In the genomic region with DNA sequence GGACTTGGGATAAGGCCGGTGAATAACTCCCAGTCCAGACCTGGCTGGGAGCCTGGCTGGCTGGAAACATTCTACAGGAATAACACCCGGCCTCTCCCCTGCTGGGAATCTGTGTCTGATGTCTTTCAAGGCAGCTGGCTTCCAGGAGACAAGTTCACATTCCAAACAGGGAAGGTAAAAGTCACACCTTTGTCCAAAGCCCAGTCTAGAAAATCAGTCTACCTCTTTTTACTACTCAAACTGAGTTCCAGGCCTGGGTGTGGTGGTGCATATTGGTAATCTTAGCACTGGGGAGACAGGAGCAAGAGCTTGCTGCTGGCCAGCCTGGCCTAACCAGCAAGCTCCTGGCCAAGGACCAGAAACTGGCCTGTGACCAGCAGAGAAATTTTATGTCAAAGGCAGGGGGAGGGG, we compare ENCODE assay signal across 15 mouse cellular contexts. TPM values are rescaled to one million over a fixed set of nuclear protein-coding genes. Genes with fewer than 3 reads are reported as not detected.
DNase-seq lines count a peak whose midpoint lies in the region; ATAC-seq lines count a peak whose summit lies in the region.
"Had no signal": no experiment of that assay in that cellular context is flagged by ENCODE, and none has a peak within 500 bp of the region (broad histone marks: within the 10 kb centered on the region; RNA-seq: fewer than 3 reads in every experiment).

No protein-coding gene starts in this region.

- WGBS in embryonic facial prominence, embryonic 14.5 days, result 25% methylated on average over 2 of the region's 2 CpGs
- WGBS in embryonic facial prominence, embryonic 10.5 days, result 48% methylated on average over 2 of the region's 2 CpGs
- 8% methylated on average over 2 of the region's 2 CpGs for WGBS in heart, embryonic 15.5 days
- 42% methylated on average over 2 of the region's 2 CpGs for WGBS in hindbrain, embryonic 12.5 days
- WGBS in liver, embryonic 12.5 days (ENCODE audit: insufficient replicate concordance), result 41% methylated on average over 2 of the region's 2 CpGs

- H3K36me3 ChIP-seq in embryonic facial prominence, embryonic 14.5 days (ENCODE audit: control insufficient read depth, insufficient read depth, low read length), result no peaks in the 10 kb centered on the region
- H3K36me3 ChIP-seq in embryonic facial prominence, embryonic 10.5 days (replicated peaks), result no peaks in the 10 kb centered on the region
- no peaks in the 10 kb centered on the region for H3K36me3 ChIP-seq in heart, embryonic 15.5 days
- H3K36me3 ChIP-seq in hindbrain, embryonic 12.5 days, result no peaks in the 10 kb centered on the region
- no peaks in the 10 kb centered on the region for H3K36me3 ChIP-seq in liver, embryonic 12.5 days
- H3K36me3 ChIP-seq: embryonic facial prominence, embryonic 12.5 days; lung, embryonic 15.5 days; midbrain, embryonic 15.5 days had no signal

- H3K9ac ChIP-seq in embryonic facial prominence, embryonic 14.5 days (ENCODE audit: low read depth, low read length), result no peak overlapping the region
- no peak overlapping the region for H3K9ac ChIP-seq in heart, embryonic 15.5 days
- no peak overlapping the region for H3K9ac ChIP-seq in hindbrain, embryonic 12.5 days
- no peak overlapping the region for H3K9ac ChIP-seq in liver, embryonic 12.5 days
- H3K9ac ChIP-seq: embryonic facial prominence, embryonic 12.5 days; lung, embryonic 15.5 days; midbrain, embryonic 15.5 days had no signal

- no peaks in the 10 kb centered on the region for H3K27me3 ChIP-seq in embryonic facial prominence, embryonic 14.5 days (replicated peaks; ENCODE audit: control insufficient read depth, insufficient read depth, low read length)
- H3K27me3 ChIP-seq in embryonic facial prominence, embryonic 10.5 days (replicated peaks; ENCODE audit: low read depth, poor library complexity, severe bottlenecking), result 0 out of 2 replicates have a peak, but pooled peaks cover 4% of the 10 kb centered on the region
- no peaks in the 10 kb centered on the region for H3K27me3 ChIP-seq in heart, embryonic 15.5 days
- H3K27me3 ChIP-seq in hindbrain, embryonic 12.5 days, result no peaks in the 10 kb centered on the region; the same call in 1 of the 2 replicates
- peaks cover 9% of the 10 kb centered on the region for H3K27me3 ChIP-seq in liver, embryonic 12.5 days (replicated peaks)
- H3K27me3 ChIP-seq: embryonic facial prominence, embryonic 12.5 days; lung, embryonic 15.5 days; midbrain, embryonic 15.5 days had no signal

- ATAC-seq in embryonic facial prominence, embryonic 14.5 days (ENCODE audit: low read depth), result no peak
- peak; percentile 62; the same call in 1 of the 2 replicates for ATAC-seq in heart, embryonic 15.5 days (replicated peaks; ENCODE audit: insufficient number of reproducible peaks, insufficient read depth, low FRiP score, low read depth)
- ATAC-seq in hindbrain, embryonic 12.5 days (ENCODE audit: low FRiP score), result no peak
- ATAC-seq in liver, embryonic 12.5 days, result no peak
- ATAC-seq: hindbrain, postnatal 0 days; midbrain, embryonic 15.5 days; Patski had no signal

- no peak overlapping the region for H3K27ac ChIP-seq in embryonic facial prominence, embryonic 14.5 days (replicated peaks; ENCODE audit: low read depth, low read length)
- no peak overlapping the region for H3K27ac ChIP-seq in embryonic facial prominence, embryonic 10.5 days (replicated peaks)
- peak overlapping the region; percentile 44 for H3K27ac ChIP-seq in heart, embryonic 15.5 days
- H3K27ac ChIP-seq in hindbrain, embryonic 12.5 days, result no peak overlapping the region
- H3K27ac ChIP-seq in liver, embryonic 12.5 days, result no peak overlapping the region
- H3K27ac ChIP-seq: embryonic facial prominence, embryonic 12.5 days; hindbrain, postnatal 0 days; lung, embryonic 15.5 days; midbrain, embryonic 15.5 days had no signal

- DNase-seq in embryonic facial prominence, embryonic 14.5 days (ENCODE audit: low spot score), result peak; percentile 33
- DNase-seq in embryonic facial prominence, embryonic 10.5 days (ENCODE audit: low spot score), result no peak
- peak; percentile 29 for DNase-seq in urinary bladder, postnatal 14 days (ENCODE audit: low spot score)
- no peak for DNase-seq in urinary bladder, postnatal 10 days (ENCODE audit: low spot score)
- no peak for DNase-seq in right cerebral cortex, adult 2 months (ENCODE audit: low spot score in 2 of 2)
- DNase-seq: kidney, postnatal 4 days; spleen, adult 18-20 months had no signal

- no peak overlapping the region for H3K4me3 ChIP-seq in embryonic facial prominence, embryonic 14.5 days (ENCODE audit: low read depth, low read length)
- no peak overlapping the region for H3K4me3 ChIP-seq in embryonic facial prominence, embryonic 10.5 days
- no peak overlapping the region for H3K4me3 ChIP-seq in heart, embryonic 15.5 days
- H3K4me3 ChIP-seq in hindbrain, embryonic 12.5 days, result no peak overlapping the region
- H3K4me3 ChIP-seq in liver, embryonic 12.5 days, result no peak overlapping the region
- H3K4me3 ChIP-seq: embryonic facial prominence, embryonic 12.5 days; lung, embryonic 15.5 days; midbrain, embryonic 15.5 days had no signal

- H3K9me3 ChIP-seq in embryonic facial prominence, embryonic 14.5 days (ENCODE audit: control insufficient read depth, low read length), result no peaks in the 10 kb centered on the region
- no peaks in the 10 kb centered on the region for H3K9me3 ChIP-seq in embryonic facial prominence, embryonic 10.5 days
- H3K9me3 ChIP-seq in heart, embryonic 15.5 days (replicated peaks), result no peaks in the 10 kb centered on the region
- H3K9me3 ChIP-seq in hindbrain, embryonic 12.5 days (replicated peaks), result no peaks in the 10 kb centered on the region
- no peaks in the 10 kb centered on the region for H3K9me3 ChIP-seq in liver, embryonic 12.5 days (replicated peaks)
- H3K9me3 ChIP-seq: embryonic facial prominence, embryonic 12.5 days; lung, embryonic 15.5 days; midbrain, embryonic 15.5 days had no signal

- no peaks in the 10 kb centered on the region for H3K4me1 ChIP-seq in embryonic facial prominence, embryonic 14.5 days (ENCODE audit: control insufficient read depth, insufficient read depth, low read length)
- peaks cover 4% of the 10 kb centered on the region; the same call in 1 of the 2 replicates for H3K4me1 ChIP-seq in embryonic facial prominence, embryonic 10.5 days
- H3K4me1 ChIP-seq in heart, embryonic 15.5 days (replicated peaks), result peaks cover 7% of the 10 kb centered on the region
- 0 out of 2 replicates have a peak, but pooled peaks cover 4% of the 10 kb centered on the region for H3K4me1 ChIP-seq in hindbrain, embryonic 12.5 days
- H3K4me1 ChIP-seq in liver, embryonic 12.5 days, result no peaks in the 10 kb centered on the region
- H3K4me1 ChIP-seq: embryonic facial prominence, embryonic 12.5 days; midbrain, embryonic 15.5 days had no signal

- H3K4me2 ChIP-seq in embryonic facial prominence, embryonic 14.5 days (ENCODE audit: low read depth, low read length), result no peak overlapping the region
- no peak overlapping the region for H3K4me2 ChIP-seq in heart, embryonic 15.5 days
- H3K4me2 ChIP-seq in hindbrain, embryonic 12.5 days (replicated peaks), result no peak overlapping the region
- H3K4me2 ChIP-seq in liver, embryonic 12.5 days, result no peak overlapping the region
- H3K4me2 ChIP-seq: embryonic facial prominence, embryonic 12.5 days; lung, embryonic 15.5 days; midbrain, embryonic 15.5 days had no signal

RNA-seq across cellular contexts. Expression of a gene that starts 7.9 kb away (rescaled TPM):
- 56.9 and 71.4 TPM in 2 replicates for polyA plus RNA-seq in embryonic facial prominence, embryonic 14.5 days (2014; fragmentation: Nextera tagmentation; extraction: Ambion mirVana)
- 128 and 131 TPM in 2 replicates for polyA plus RNA-seq in embryonic facial prominence, embryonic 10.5 days (2016; fragmentation: Nextera tagmentation; extraction: Ambion mirVana)
- polyA plus RNA-seq in heart, embryonic 15.5 days (2015; fragmentation: Nextera tagmentation; extraction: Ambion mirVana), result 37.6 and 47.9 TPM in 2 replicates
- 190 and 196 TPM in 2 replicates for polyA plus RNA-seq in hindbrain, embryonic 12.5 days (2016; fragmentation: Nextera tagmentation; extraction: Ambion mirVana)
- polyA plus RNA-seq in liver, embryonic 12.5 days (2016; fragmentation: Nextera tagmentation; extraction: Ambion mirVana), result 5.0 and 5.2 TPM in 2 replicates

RNA-seq across cellular contexts. Expression of a gene that starts 37.4 kb away (rescaled TPM):
- 5.3 and 5.4 TPM in 2 replicates for polyA plus RNA-seq in embryonic facial prominence, embryonic 14.5 days (2014; fragmentation: Nextera tagmentation; extraction: Ambion mirVana)
- polyA plus RNA-seq in embryonic facial prominence, embryonic 10.5 days (2016; fragmentation: Nextera tagmentation; extraction: Ambion mirVana), result 0.76 and 1.1 TPM in 2 replicates
- polyA plus RNA-seq in heart, embryonic 15.5 days (2015; fragmentation: Nextera tagmentation; extraction: Ambion mirVana), result 1.5 and 1.9 TPM in 2 replicates
- 1.9 and 2.1 TPM in 2 replicates for polyA plus RNA-seq in hindbrain, embryonic 12.5 days (2016; fragmentation: Nextera tagmentation; extraction: Ambion mirVana)
- 1.2 and 1.5 TPM in 2 replicates for polyA plus RNA-seq in liver, embryonic 12.5 days (2016; fragmentation: Nextera tagmentation; extraction: Ambion mirVana)

RNA-seq across cellular contexts. Expression of a gene that starts 43.2 kb away (rescaled TPM):
- polyA plus RNA-seq in embryonic facial prominence, embryonic 14.5 days (2014; fragmentation: Nextera tagmentation; extraction: Ambion mirVana), result 2.6 and 3.3 TPM in 2 replicates
- polyA plus RNA-seq in embryonic facial prominence, embryonic 10.5 days (2016; fragmentation: Nextera tagmentation; extraction: Ambion mirVana), result 0.99 and 1.0 TPM in 2 replicates
- polyA plus RNA-seq in heart, embryonic 15.5 days (2015; fragmentation: Nextera tagmentation; extraction: Ambion mirVana), result 0.09 and 0.30 TPM in 2 replicates
- polyA plus RNA-seq in hindbrain, embryonic 12.5 days (2016; fragmentation: Nextera tagmentation; extraction: Ambion mirVana), result 0.06 TPM in 1 of 2 replicates, not detected in the other
- polyA plus RNA-seq in liver, embryonic 12.5 days (2016; fragmentation: Nextera tagmentation; extraction: Ambion mirVana), result not detected in 2 replicates
- polyA plus RNA-seq: hindbrain, postnatal 0 days; midbrain, embryonic 15.5 days; Patski had no signal

Comparison
In these comparisons a context has a peak if more than half of its experiments do, and no peak if none do; other contexts are left out.
1. DNase-seq: peak in embryonic facial prominence, embryonic 14.5 days (single experiment) and urinary bladder, postnatal 14 days (single experiment); none in embryonic facial prominence, embryonic 10.5 days (single experiment), urinary bladder, postnatal 10 days (single experiment) and right cerebral cortex, adult 2 months (0 of 2).